Mouse (Mus musculus) forebrain, embryonic 13.5 days (tissue): Measurements from ENCODE around the gene Neurl1b. TPM values are rescaled to one million over a fixed set of nuclear protein-coding genes. Genes with fewer than 3 reads are reported as not detected.
A peak's percentile ranks its signal among the peaks of the same experiment; 100 is the strongest.

Experiments used
- ATAC-seq: fragments of 200-750 bp; cut with Nextera tagmentation; 2 replicates; pipeline ENCODE4 v1.8.0; 2017
- H3K27ac ChIP-seq: fragments of 300-500 bp; sonication (generic); 2 replicates; pipeline ENCODE4 v1.5.1; 2015; ENCODE audit warnings: inconsistent platforms, mild to moderate bottlenecking, moderate library complexity
- H3K27me3 ChIP-seq: fragments of 300-500 bp; sonication (generic); 2 replicates; pipeline ENCODE4 v1.6.1; 2015; ENCODE audit warnings: mild to moderate bottlenecking, inconsistent platforms
- H3K36me3 ChIP-seq: fragments of 300-500 bp; sonication (generic); 2 replicates; pipeline ENCODE4 v1.6.1; 2015; ENCODE audit warnings: mild to moderate bottlenecking, inconsistent platforms; ENCODE audit not compliant: poor library complexity, severe bottlenecking
- H3K4me1 ChIP-seq: fragments of 300-500 bp; sonication (generic); 2 replicates; pipeline ENCODE4 v1.6.1; 2015; ENCODE audit warnings: inconsistent platforms
- H3K4me2 ChIP-seq: fragments of 300-500 bp; sonication (generic); 2 replicates; pipeline ENCODE4 v1.6.1; 2015; ENCODE audit warnings: inconsistent platforms, mild to moderate bottlenecking, moderate library complexity
- H3K4me3 ChIP-seq: fragments of 300-500 bp; sonication (generic); 2 replicates; pipeline ENCODE4 v1.5.1; 2015; ENCODE audit warnings: mild to moderate bottlenecking, inconsistent platforms
- H3K9ac ChIP-seq: fragments of 300-500 bp; sonication (generic); 2 replicates; pipeline ENCODE4 v1.6.1; 2015; ENCODE audit warnings: mild to moderate bottlenecking, inconsistent platforms
- H3K9me3 ChIP-seq: fragments of 300-500 bp; sonication (generic); replicated peaks from 2 replicates; pipeline ENCODE4 v1.6.1; 2016; ENCODE audit warnings: inconsistent platforms
- WGBS: fragments of 180-500 bp; shearing (Covaris S2); methylation state at CpG from one replicate; pipeline ENCODE4 v1.1.7; 2015; 5-methylcytosine and 5-hydroxymethylcytosine counted together
- polyA plus RNA-seq: library from polyadenylated mRNA; unstranded; fragments of >200 nt; fragmentation: Nextera tagmentation; extraction: Ambion mirVana; gene quantifications from 2 replicates; pipeline ENCODE4 v1.2.1, GENCODE M21; 2015

Gene Neurl1b
- polyA plus RNA-seq, 1 experiment from 2014 or later = 1.2 TPM

DNA sequence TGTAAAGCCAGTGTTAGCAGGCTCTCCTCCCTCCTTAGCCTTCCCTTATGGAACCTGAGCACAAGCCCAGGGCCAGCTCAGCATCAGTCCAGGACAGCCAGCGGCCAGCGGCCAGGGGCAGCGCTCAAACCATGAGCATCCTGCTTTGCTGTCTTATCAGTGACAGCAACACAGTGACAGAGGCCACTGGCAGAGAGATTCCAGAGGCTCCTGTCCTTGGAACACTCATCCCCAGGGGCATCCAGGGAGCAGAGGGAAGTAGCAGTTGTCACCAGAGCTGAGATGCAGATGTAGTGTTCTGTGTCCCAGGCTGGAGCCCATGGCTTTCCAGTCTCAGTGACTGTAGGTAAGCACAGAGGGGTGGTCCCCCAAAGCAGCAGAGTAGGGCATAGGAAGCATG is 32.5 kb upstream of the Neurl1b start:
- Histone ChIP-seq H3K9me3 (no peaks in the 10 kb centered on the region), H3K27me3 (no peaks in the 10 kb centered on the region), H3K4me1 (peaks cover 24% of the 10 kb centered on the region), H3K9ac (no peak overlapping the region), H3K4me2 (no peak overlapping the region), H3K27ac (peak overlapping the region; percentile 83), H3K4me3 (no peak overlapping the region), H3K36me3 (no peaks in the 10 kb centered on the region)
- WGBS = 77% methylated on average over 3 of the region's 3 CpGs
- ATAC-seq = no peak

DNA sequence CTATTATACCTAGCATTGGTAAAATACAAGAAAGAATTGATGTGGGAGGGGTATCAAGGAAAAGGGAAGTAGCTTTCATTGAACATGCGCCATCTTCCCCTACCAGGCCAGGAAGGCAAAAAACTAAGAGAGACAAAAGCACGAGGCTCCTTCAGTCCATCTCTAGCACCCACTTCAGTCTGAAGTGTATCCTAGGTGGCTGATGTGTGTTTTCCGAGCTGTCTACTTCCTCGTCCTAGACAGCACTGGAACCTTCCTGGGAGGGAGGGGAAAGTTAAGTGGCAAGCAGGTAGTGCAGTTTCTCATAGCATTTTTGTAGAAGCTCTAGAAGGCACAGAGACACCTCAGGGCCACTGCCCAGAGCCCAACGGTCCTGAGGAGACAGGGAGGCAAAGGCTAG is 31.9 kb upstream of the Neurl1b start:
- WGBS = 81% methylated on average over 5 of the region's 5 CpGs

DNA sequence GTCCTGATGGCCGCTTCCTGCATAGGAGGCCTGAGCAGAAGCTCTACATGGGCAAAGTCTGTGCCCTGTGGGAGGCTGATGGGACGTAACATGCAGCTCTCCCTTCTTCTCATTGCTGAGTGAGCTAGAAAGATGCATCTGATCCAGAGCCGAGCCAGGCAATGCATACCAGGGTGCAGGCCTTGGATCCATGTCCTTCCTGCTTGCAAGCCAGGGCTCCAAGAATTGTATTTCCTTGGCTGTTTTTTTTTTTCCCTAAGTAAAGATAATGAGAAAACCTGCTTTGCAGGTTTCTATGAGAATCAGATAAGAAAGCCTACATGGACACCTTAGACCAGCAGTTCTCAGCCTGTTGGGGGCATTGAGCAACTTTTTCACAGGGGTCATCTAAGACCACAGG is 30.5 kb upstream of the Neurl1b start:
- no peaks in the 10 kb centered on the region for H3K9me3 ChIP-seq
- H3K4me1 ChIP-seq = peaks cover 24% of the 10 kb centered on the region
- no peak overlapping the region for H3K4me3 ChIP-seq
- no peaks in the 10 kb centered on the region for H3K27me3 ChIP-seq
- no peak for ATAC-seq
- H3K4me2 ChIP-seq = no peak overlapping the region
- 96% methylated on average over 3 of the region's 3 CpGs for WGBS
- H3K36me3 ChIP-seq = no peaks in the 10 kb centered on the region
- H3K27ac ChIP-seq = no peak overlapping the region
- H3K9ac ChIP-seq = no peak overlapping the region

More for the DNA sequence above, 31.9 kb upstream of the Neurl1b start:
- no peak for ATAC-seq
- no peaks in the 10 kb centered on the region for H3K27me3 ChIP-seq
- no peaks in the 10 kb centered on the region for H3K36me3 ChIP-seq
- no peak overlapping the region for H3K4me3 ChIP-seq
- H3K4me1 ChIP-seq = peaks cover 24% of the 10 kb centered on the region
- no peak overlapping the region for H3K4me2 ChIP-seq
- no peaks in the 10 kb centered on the region for H3K9me3 ChIP-seq
- no peak overlapping the region for H3K27ac ChIP-seq
- no peak overlapping the region for H3K9ac ChIP-seq

DNA sequence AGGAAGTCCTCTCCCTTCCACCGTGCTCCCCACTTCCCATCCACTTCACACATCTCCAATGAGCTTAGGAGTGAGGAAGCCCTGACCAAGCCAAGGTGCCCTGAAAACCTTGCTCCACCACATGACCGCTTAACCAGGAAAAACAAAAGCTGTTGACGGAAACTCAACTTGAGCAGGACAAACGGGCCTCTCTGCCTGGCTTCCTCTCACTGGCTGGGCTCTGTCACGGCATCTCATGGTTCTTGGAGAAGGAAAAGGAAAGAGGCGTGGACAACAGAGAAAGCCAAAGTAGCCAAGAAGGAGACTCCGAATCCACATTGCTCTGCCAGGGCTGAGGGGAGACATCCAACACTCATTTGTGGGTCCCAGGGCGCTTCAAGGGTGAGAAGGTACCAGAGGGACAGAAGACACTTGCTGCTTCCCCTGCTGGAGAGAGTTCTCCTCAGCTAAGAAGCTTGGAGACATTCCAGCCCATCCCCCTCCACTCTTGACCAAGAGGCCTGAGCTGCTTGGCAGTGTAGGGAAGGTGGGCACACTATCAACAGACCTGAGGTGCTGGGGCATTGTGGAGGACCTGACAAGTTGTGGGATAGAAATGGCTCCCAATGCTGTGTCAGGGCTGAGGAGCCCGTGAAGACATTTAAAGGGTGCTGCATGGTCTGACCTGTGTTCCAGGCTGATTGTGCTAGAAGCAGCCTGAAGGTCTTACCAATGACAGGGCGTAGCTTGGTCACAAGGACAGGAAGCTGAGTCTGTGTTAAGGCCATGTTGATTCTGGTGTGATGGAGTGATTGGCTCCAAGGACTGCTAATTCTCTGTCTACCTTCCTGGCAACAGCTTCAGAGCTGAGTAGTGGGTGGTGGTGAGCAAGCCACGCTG is 29.1 kb upstream of the Neurl1b start:
- H3K4me1 ChIP-seq = peaks cover 18% of the 10 kb centered on the region
- H3K4me2 ChIP-seq = no peak overlapping the region

DNA sequence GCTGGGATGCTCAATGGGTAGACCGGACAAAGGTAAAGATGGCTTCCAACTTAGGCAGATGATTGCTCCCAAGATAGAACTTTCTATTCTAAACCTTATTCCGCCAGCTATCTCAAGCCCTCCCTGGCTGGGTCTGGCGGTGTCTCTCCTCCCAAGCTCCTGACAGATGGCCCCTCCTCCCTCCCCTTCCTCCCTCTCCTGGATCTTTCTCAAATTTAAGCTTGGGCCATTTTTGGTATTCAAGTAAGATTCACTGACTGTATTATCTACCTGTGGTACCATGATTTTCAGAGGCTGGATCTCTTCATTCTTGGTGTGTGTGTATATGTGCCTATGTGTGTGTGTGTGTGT is 28.5 kb upstream of the Neurl1b start:
- Histone ChIP-seq H3K27ac (no peak overlapping the region), H3K4me2 (no peak overlapping the region), H3K9me3 (no peaks in the 10 kb centered on the region), H3K36me3 (no peaks in the 10 kb centered on the region), H3K9ac (no peak overlapping the region), H3K4me3 (no peak overlapping the region), H3K27me3 (no peaks in the 10 kb centered on the region), H3K4me1 (peaks cover 15% of the 10 kb centered on the region)
- ATAC-seq = no peak
- WGBS = 93% methylated on average over 3 of the region's 3 CpGs

More for the DNA sequence above, 29.1 kb upstream of the Neurl1b start:
- Histone ChIP-seq H3K9me3 (no peaks in the 10 kb centered on the region), H3K27ac (no peak overlapping the region), H3K27me3 (no peaks in the 10 kb centered on the region), H3K9ac (no peak overlapping the region), H3K4me3 (no peak overlapping the region), H3K36me3 (no peaks in the 10 kb centered on the region)
- ATAC-seq = no peak
- 88% methylated on average over 11 of the region's 11 CpGs for WGBS

DNA sequence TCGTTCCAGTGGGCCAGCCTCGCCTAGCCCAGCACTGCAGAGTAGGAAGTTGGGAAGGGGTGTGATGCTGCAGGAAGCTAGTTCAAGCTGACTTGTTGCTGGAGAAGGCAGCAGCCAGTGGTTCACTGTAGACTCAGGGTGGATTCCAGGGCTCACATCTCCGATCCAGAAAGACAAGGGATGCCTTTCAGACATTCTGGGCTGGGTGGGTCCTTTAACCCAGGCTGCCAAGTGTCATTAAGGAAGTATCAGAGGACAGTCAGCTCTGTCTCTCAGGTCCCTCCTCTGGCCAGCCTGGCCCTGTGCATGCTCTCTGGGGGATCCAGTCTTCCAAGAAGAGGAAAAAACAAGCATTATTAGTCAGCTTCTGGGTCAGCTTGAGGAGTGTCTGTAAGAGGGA is 26.5 kb upstream of the Neurl1b start:
- Histone ChIP-seq H3K4me1 (0 out of 2 replicates have a peak, but pooled peaks cover 4% of the 10 kb centered on the region), H3K4me3 (no peak overlapping the region), H3K4me2 (no peak overlapping the region), H3K27ac (no peak overlapping the region), H3K9ac (no peak overlapping the region), H3K9me3 (no peaks in the 10 kb centered on the region), H3K36me3 (no peaks in the 10 kb centered on the region), H3K27me3 (0 out of 2 replicates have a peak, but pooled peaks cover 6% of the 10 kb centered on the region)
- ATAC-seq = no peak
- 87% methylated on average over 3 of the region's 3 CpGs for WGBS

DNA sequence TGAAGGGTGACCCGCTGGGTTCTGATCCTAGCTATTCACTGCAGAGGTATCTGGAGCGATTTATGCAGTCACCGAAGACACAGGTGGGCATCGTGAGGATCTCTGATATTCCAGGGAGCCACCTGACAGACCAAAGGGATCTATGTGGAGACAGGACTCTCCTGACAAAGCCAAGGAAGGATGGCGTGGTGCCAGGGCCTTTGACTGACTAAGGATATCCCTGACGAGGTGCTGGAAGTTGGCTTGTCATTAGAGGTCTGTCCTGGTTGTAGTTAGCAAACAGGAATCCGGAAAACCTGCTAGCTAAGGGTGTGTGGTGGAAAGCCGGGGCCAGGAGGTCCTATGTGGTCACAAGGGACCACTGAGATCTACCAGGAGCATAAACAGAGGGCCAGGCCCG is 25.4 kb upstream of the Neurl1b start:
- 0 out of 2 replicates have a peak, but pooled peaks cover 6% of the 10 kb centered on the region for H3K27me3 ChIP-seq
- H3K4me1 ChIP-seq = 0 out of 2 replicates have a peak, but pooled peaks cover 4% of the 10 kb centered on the region
- no peak overlapping the region for H3K27ac ChIP-seq
- WGBS = 88% methylated on average over 9 of the region's 9 CpGs
- H3K36me3 ChIP-seq = no peaks in the 10 kb centered on the region
- no peak overlapping the region for H3K4me2 ChIP-seq
- H3K9ac ChIP-seq = no peak overlapping the region
- H3K9me3 ChIP-seq = no peaks in the 10 kb centered on the region
- no peak overlapping the region for H3K4me3 ChIP-seq
- ATAC-seq = no peak

DNA sequence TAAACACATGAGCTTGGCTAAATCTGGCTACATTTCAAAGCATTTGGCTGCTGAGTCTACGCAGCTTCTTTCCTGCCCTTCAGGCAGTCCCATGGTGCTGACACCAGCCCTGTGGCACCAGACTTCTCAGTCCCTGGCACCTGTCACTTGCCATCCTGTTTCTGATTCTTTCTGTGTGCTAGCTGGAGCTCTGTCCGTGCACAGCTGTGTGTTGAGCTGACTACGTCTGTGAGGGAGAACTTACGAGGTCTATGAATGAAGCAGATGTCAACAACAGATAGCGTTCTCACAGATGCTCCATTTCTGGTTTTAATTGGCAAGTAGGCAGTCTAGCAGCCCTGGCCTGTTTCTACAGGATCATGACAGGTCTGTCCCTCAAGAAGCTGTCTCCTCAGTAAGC is 24.0 kb upstream of the Neurl1b start:
- WGBS = 67% methylated on average over 5 of the region's 5 CpGs

DNA sequence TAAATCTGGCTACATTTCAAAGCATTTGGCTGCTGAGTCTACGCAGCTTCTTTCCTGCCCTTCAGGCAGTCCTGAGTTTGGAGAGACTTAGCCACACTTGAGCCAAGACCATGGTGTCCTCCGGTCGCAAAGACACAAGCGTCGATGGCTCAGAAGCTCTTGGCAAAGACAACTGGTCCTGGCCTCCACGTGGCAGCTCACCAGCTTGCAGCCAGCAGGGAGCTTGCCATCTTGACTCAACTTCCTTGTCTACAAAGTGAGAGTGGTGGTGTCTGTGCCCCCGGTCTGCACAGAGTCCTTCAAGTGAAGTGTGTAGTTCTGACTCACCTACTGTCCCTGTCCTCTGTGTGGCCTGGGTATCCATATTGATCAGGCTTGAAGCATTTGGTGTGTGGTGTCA is 22.3 kb upstream of the Neurl1b start:
- Histone ChIP-seq H3K27me3 (0 out of 2 replicates have a peak, but pooled peaks cover 6% of the 10 kb centered on the region), H3K4me2 (no peak overlapping the region), H3K27ac (no peak overlapping the region), H3K36me3 (no peaks in the 10 kb centered on the region), H3K4me3 (no peak overlapping the region), H3K9me3 (no peaks in the 10 kb centered on the region), H3K4me1 (0 out of 2 replicates have a peak, but pooled peaks cover 4% of the 10 kb centered on the region), H3K9ac (no peak overlapping the region)
- 82% methylated on average over 7 of the region's 7 CpGs for WGBS
- ATAC-seq = no peak

More for the DNA sequence above, 24.0 kb upstream of the Neurl1b start:
- no peak overlapping the region for H3K27ac ChIP-seq
- 0 out of 2 replicates have a peak, but pooled peaks cover 4% of the 10 kb centered on the region for H3K4me1 ChIP-seq
- H3K9ac ChIP-seq = no peak overlapping the region
- no peak overlapping the region for H3K4me3 ChIP-seq
- no peaks in the 10 kb centered on the region for H3K9me3 ChIP-seq
- no peak overlapping the region for H3K4me2 ChIP-seq
- H3K27me3 ChIP-seq = 0 out of 2 replicates have a peak, but pooled peaks cover 6% of the 10 kb centered on the region
- H3K36me3 ChIP-seq = no peaks in the 10 kb centered on the region
- no peak for ATAC-seq

DNA sequence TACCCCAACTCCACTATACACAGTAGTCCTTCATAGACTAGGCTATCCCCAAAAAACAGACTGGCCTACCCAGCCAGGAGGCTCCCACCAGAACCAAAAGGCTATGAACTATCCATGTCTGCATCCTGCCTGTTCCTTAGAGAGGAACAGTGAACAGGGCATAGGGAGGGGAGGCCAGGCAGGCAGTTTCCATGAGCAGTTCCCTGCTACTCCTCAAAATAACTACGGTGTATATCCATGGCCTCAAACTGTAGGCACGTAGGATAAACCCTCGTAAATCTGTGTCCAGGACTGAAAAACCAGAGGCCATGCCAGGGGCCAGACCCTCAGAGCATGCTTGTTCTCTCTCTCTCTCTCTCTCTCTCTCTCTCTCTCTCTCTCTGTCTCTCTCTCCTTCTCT is 17.9 kb upstream of the Neurl1b start:
- Histone ChIP-seq H3K4me2 (no peak overlapping the region), H3K4me3 (no peak overlapping the region), H3K27ac (no peak overlapping the region), H3K9me3 (no peaks in the 10 kb centered on the region), H3K36me3 (no peaks in the 10 kb centered on the region), H3K4me1 (no peaks in the 10 kb centered on the region), H3K9ac (no peak overlapping the region), H3K27me3 (0 out of 2 replicates have a peak, but pooled peaks cover 6% of the 10 kb centered on the region)
- 81% methylated on average over 3 of the region's 3 CpGs for WGBS
- no peak for ATAC-seq

DNA sequence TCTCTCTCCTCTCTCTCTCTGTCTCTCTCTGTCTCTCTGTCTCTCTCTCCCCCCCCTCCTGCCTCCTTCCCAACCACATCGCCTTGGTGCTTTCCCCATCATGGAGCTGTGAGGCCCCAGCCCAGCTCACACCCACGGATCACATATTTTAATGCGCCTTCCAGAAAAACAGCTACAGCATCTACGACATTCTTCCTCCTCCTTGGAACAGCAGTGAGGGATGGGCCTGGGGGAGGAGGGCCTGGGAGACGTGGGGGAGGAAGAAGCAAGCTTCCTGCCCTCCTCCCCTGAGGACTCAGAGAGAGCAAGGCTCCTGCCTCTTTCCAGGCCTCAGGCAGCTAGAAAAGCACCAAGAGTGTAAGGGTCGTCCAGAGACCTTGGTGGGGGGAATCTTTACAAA is 17.3 kb upstream of the Neurl1b start:
- Histone ChIP-seq H3K27ac (no peak overlapping the region), H3K27me3 (0 out of 2 replicates have a peak, but pooled peaks cover 6% of the 10 kb centered on the region), H3K4me1 (no peaks in the 10 kb centered on the region), H3K9ac (no peak overlapping the region), H3K4me2 (no peak overlapping the region), H3K4me3 (no peak overlapping the region), H3K36me3 (no peaks in the 10 kb centered on the region), H3K9me3 (no peaks in the 10 kb centered on the region)
- no peak for ATAC-seq
- WGBS = 65% methylated on average over 6 of the region's 6 CpGs

DNA sequence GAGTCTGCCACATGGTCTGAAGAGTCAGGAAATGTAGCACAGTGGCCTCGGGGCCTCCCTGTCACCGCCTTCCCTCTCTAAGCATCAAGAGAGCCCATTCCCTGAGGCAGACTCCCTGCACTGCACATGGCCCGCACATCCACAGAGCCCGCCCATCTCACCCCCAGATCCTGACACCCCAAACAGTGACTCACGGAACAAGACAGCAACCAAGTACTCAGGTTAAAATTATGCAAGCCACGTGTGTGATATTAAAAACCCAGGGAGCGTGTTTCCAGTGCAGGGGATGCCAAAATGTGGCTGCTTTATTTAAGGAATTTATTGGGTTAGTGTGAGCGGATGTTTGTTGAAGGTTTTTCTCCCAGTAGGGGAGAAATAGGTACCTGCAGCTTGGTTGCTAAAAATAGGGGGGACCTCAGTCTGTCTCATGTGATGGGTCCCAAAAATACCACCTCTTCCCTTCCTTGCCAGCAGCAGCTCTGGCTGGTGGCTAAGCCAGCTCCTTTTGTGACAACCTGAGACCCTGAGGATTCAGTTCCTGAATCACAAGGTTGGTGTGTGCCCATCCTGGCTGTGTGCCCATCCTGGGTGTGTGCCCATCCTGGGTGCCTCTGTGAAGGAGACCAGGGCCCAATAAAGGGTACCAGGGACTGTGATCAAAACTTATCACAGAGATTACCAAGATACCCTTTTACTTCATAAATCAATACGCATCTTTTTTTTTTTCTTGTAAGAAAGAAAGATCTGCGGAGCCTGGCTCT is 9.1 kb upstream of the Neurl1b start:
- H3K4me1 ChIP-seq = no peaks in the 10 kb centered on the region
- H3K4me2 ChIP-seq = no peak overlapping the region
- no peak overlapping the region for H3K27ac ChIP-seq
- ATAC-seq = no peak
- 81% methylated on average over 10 of the region's 10 CpGs for WGBS
- H3K9me3 ChIP-seq = no peaks in the 10 kb centered on the region
- H3K4me3 ChIP-seq = no peak overlapping the region
- no peaks in the 10 kb centered on the region for H3K36me3 ChIP-seq
- H3K27me3 ChIP-seq = peaks cover 5% of the 10 kb centered on the region; the same call in 1 of the 2 replicates
- H3K9ac ChIP-seq = no peak overlapping the region
